Mouse (Mus musculus) left cerebral cortex, adult 11 months (tissue): ENCODE data around the gene Gnb1.
"Not testable (repeated sequence)": the region's sequence is repeated elsewhere in the genome, so short reads cannot be mapped to it uniquely, and the experiment has no call there.

Source experiments
- DNase-seq: peaks from one replicate; pipeline ENCODE4 v3.0.0; 2022; ENCODE audit warnings: low spot score

Gnb1 gene

GRCm38 (mm10) chr4:155552917-155553532, 61.9 kb downstream of the Gnb1 start:
- no peak for DNase-seq

- DNase-seq = no peak
Observed at GRCm38 (mm10) chr4:155554880-155555279, 63.7 kb downstream of the Gnb1 start.

GRCm38 (mm10) chr4:155555464-155555863, 64.3 kb downstream of the Gnb1 start:
- no peak for DNase-seq

GRCm38 (mm10) chr4:155559454-155559853, 68.3 kb downstream of the Gnb1 start:
- DNase-seq = no peak

GRCm38 (mm10) chr4:155560932-155561331, 69.8 kb downstream of the Gnb1 start:
- DNase-seq = no peak

GRCm38 (mm10) chr4:155561661-155562442, 70.7 kb downstream of the Gnb1 start, which contains the start of gene Nadk:
Nadk (plus strand) TSS chr4:155562378.
- no peak for DNase-seq

GRCm38 (mm10) chr4:155562725-155563399, 71.7 kb downstream of the Gnb1 start:
- DNase-seq = peak; percentile 35

- peak; percentile 90 for DNase-seq
Observed at GRCm38 (mm10) chr4:155563400-155564231, 72.5 kb downstream of the Gnb1 start.

GRCm38 (mm10) chr4:155564315-155565069, 73.3 kb downstream of the Gnb1 start:
- no peak for DNase-seq

- no peak for DNase-seq
Observed at GRCm38 (mm10) chr4:155566555-155566954, 75.4 kb downstream of the Gnb1 start.

- DNase-seq = no peak
Observed at GRCm38 (mm10) chr4:155568170-155568569, 77.0 kb downstream of the Gnb1 start.

GRCm38 (mm10) chr4:155568632-155569370, 77.6 kb downstream of the Gnb1 start:
- DNase-seq = no peak

GRCm38 (mm10) chr4:155569818-155570217, 78.7 kb downstream of the Gnb1 start:
- DNase-seq = no peak

- DNase-seq = not testable (repeated sequence)
Observed at GRCm38 (mm10) chr4:155570315-155570714, 79.2 kb downstream of the Gnb1 start.

GRCm38 (mm10) chr4:155571442-155571841, 80.3 kb downstream of the Gnb1 start:
- no peak for DNase-seq

GRCm38 (mm10) chr4:155573155-155573554, 82.0 kb downstream of the Gnb1 start:
- no peak for DNase-seq

GRCm38 (mm10) chr4:155573876-155574275, 82.7 kb downstream of the Gnb1 start:
- DNase-seq = no peak

GRCm38 (mm10) chr4:155574931-155575330, 83.8 kb downstream of the Gnb1 start:
- DNase-seq = no peak

- no peak for DNase-seq
Observed at GRCm38 (mm10) chr4:155575521-155575920, 84.4 kb downstream of the Gnb1 start.

- no peak for DNase-seq
Observed at GRCm38 (mm10) chr4:155577132-155577531, 86.0 kb downstream of the Gnb1 start.

GRCm38 (mm10) chr4:155577741-155578140, 86.6 kb downstream of the Gnb1 start:
- DNase-seq = no peak
